Mouse (Mus musculus) monocyte, adult 2 months (primary cell): ENCODE data around the gene Pa2g4.
"Not testable (repeated sequence)": the region's sequence is repeated elsewhere in the genome, so short reads cannot be mapped to it uniquely, and the experiment has no call there.

Source experiments
- DNase-seq, 2 experiments: peaks; one replicate each; pipeline ENCODE4 v3.0.0; 2022; ENCODE audit warnings: low spot score in 2 of 2, low read depth in 1 of 2

The Pa2g4 gene

GRCm38 (mm10) chr10:128579298-128579697 lies 13.5 kb upstream of the Pa2g4 start:
- DNase-seq = no peak

GRCm38 (mm10) chr10:128578330-128578729 lies 12.5 kb upstream of the Pa2g4 start:
- no peak for DNase-seq

- DNase-seq = no peak
Observed at GRCm38 (mm10) chr10:128575063-128575462, 9.3 kb upstream of the Pa2g4 start.

GRCm38 (mm10) chr10:128565206-128565787 lies 490 bp downstream of the Pa2g4 start:
- no peak for DNase-seq

- no peak for DNase-seq
Observed at GRCm38 (mm10) chr10:128563544-128563943, 2.2 kb downstream of the Pa2g4 start.

GRCm38 (mm10) chr10:128556963-128557362 lies 8.8 kb downstream of the Pa2g4 start:
- no peak for DNase-seq

- no peak for DNase-seq
Observed at GRCm38 (mm10) chr10:128556286-128556685, 9.5 kb downstream of the Pa2g4 start.

- DNase-seq = not testable (repeated sequence)
Observed at GRCm38 (mm10) chr10:128555567-128555966, 10.2 kb downstream of the Pa2g4 start.

GRCm38 (mm10) chr10:128550144-128550823 lies 15.5 kb downstream of the Pa2g4 start:
- DNase-seq = not testable (repeated sequence)

GRCm38 (mm10) chr10:128549682-128550057 lies 16.1 kb downstream of the Pa2g4 start:
- not testable (repeated sequence) for DNase-seq

- DNase-seq = peak; percentile 84 to 85
Observed at GRCm38 (mm10) chr10:128548947-128549681, 16.7 kb downstream of the Pa2g4 start, which contains the start of gene Rpl41. Rpl41 (minus strand) TSS chr10:128549305.

GRCm38 (mm10) chr10:128548051-128548791 lies 17.6 kb downstream of the Pa2g4 start:
- DNase-seq = not testable (repeated sequence)

- peak; percentile 87 to 91 for DNase-seq
Observed at GRCm38 (mm10) chr10:128547361-128548032, 18.3 kb downstream of the Pa2g4 start, which contains the start of gene Zc3h10. Zc3h10 (minus strand) TSS chr10:128547774.

GRCm38 (mm10) chr10:128546787-128547186 lies 19.0 kb downstream of the Pa2g4 start:
- no peak for DNase-seq

- no peak for DNase-seq
Observed at GRCm38 (mm10) chr10:128546361-128546760, 19.4 kb downstream of the Pa2g4 start.

- no peak for DNase-seq
Observed at GRCm38 (mm10) chr10:128545570-128545898, 20.3 kb downstream of the Pa2g4 start.

- no peak for DNase-seq
Observed at GRCm38 (mm10) chr10:128544674-128545569, 20.9 kb downstream of the Pa2g4 start.

- DNase-seq = no peak
Observed at GRCm38 (mm10) chr10:128544151-128544657, 21.6 kb downstream of the Pa2g4 start.

- no peak for DNase-seq
Observed at GRCm38 (mm10) chr10:128543100-128543499, 22.7 kb downstream of the Pa2g4 start.
